Mouse (Mus musculus): ENCODE measurements around the gene BC048403. TPM values are rescaled to one million over a fixed set of nuclear protein-coding genes. Genes with fewer than 3 reads are reported as not detected.
A peak's percentile ranks its signal among the peaks of the same experiment; 100 is the strongest.

The BC048403 gene
- total and polyA plus RNA-seq, 2 experiments from 2014 or later, result 1.5 to 2.5 TPM

DNA sequence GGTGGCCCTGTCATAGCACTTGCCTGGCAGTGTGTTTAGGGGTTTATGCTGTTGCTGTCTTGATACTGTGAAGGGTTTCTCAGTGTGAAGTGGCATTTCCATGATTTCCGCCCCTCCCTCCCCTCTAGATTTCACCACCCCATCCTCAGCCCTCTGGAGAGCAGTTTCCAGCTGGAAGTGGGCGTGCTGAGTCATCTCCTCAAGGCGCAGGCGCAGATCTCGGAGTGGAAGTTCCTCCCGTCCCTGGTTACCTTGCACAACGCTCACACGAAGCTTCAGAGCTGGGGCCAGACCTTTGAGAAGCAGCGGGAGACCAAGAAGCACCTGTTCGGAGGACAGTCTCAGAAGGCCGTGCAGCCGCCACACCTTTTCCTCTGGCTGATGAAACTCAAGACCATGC, 10.4 kb downstream of the BC048403 start:
- no peak for ATAC-seq (ENCODE audit: low FRiP score)
- DNase-seq (ENCODE audit: low spot score), result no peak
- Histone ChIP-seq H3K27me3 (ENCODE audit: insufficient read depth, low read length) (no peaks in the 10 kb centered on the region), H3K4me2 (ENCODE audit: low read depth, low read length, poor library complexity, severe bottlenecking) (no peak overlapping the region), H3K36me3 (ENCODE audit: insufficient read depth, low read length) (peaks cover 30% of the 10 kb centered on the region), H3K4me3 (ENCODE audit: low read depth, low read length) (no peak overlapping the region), H3K4me1 (ENCODE audit: insufficient read depth, low read length) (no peaks in the 10 kb centered on the region), H3K9me3 (ENCODE audit: low read length) (peaks cover 4% of the 10 kb centered on the region; the same call in 1 of the 2 replicates), H3K9ac (replicated peaks; ENCODE audit: low read length, poor library complexity, severe bottlenecking) (no peak overlapping the region), H3K27ac (ENCODE audit: low read depth, low read length) (no peak overlapping the region)
- 95% methylated on average over 12 of the region's 12 CpGs for WGBS
- no peak for TF ChIP-seq CTCF (IDR thresholded peaks at IDR 0.05)

DNA sequence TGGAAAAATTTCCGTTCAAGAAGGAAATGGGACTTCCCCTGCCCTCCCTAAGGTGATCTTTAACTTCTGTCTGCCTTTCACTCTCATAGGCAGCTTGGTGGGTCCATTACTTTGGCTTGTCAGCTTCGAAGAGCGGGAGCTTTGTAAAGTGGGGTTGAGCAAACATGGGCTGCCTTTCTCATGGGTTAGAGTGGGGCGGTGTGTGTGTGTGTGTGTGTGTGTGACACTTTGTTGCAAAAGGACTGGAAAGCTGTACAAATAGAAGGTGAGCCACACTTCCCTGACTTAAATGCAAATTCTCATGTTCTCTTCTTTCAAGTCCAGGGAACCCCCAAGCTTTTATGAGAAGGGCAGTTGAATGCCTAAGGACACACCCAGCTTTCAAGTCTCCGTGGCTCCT, 14.5 kb downstream of the BC048403 start:
- no peak for TF ChIP-seq CTCF (IDR thresholded peaks at IDR 0.05)
- Histone ChIP-seq H3K9me3 (ENCODE audit: low read length) (peaks cover 4% of the 10 kb centered on the region; the same call in 1 of the 2 replicates), H3K9ac (replicated peaks; ENCODE audit: low read length, poor library complexity, severe bottlenecking) (no peak overlapping the region), H3K27ac (ENCODE audit: low read depth, low read length) (no peak overlapping the region), H3K36me3 (ENCODE audit: insufficient read depth, low read length) (peaks cover 11% of the 10 kb centered on the region; the same call in 1 of the 2 replicates), H3K27me3 (ENCODE audit: insufficient read depth, low read length) (no peaks in the 10 kb centered on the region), H3K4me2 (ENCODE audit: low read depth, low read length, poor library complexity, severe bottlenecking) (no peak overlapping the region), H3K4me3 (ENCODE audit: low read depth, low read length) (no peak overlapping the region), H3K4me1 (ENCODE audit: insufficient read depth, low read length) (no peaks in the 10 kb centered on the region)
- 86% methylated on average over 5 of the region's 5 CpGs for WGBS
- DNase-seq (ENCODE audit: low spot score) (no peak), ATAC-seq (ENCODE audit: low FRiP score) (no peak)

DNA sequence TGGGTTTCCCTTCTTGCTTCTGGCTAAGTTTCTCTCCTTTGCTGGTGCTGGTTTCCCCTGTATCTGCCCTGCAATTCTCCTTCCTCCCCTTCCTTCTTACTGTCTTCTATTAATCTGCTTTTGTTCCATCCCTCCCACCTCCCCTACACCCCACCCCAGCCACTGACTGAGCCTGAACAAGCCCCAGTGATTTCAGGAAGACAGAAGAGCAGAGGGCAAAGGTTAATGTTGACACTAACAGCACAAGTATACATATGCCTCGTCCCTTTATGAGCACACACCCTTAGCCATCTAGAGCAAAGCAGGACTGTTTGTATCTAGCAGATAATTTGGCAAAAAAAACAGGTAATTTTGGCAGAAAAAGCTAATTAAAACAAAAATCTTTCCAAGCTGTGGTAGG, 16.1 kb downstream of the BC048403 start:
- H3K36me3 ChIP-seq (ENCODE audit: insufficient read depth, low read length), result 0 out of 2 replicates have a peak, but pooled peaks cover 4% of the 10 kb centered on the region
- no peak overlapping the region for H3K9ac ChIP-seq (replicated peaks; ENCODE audit: low read length, poor library complexity, severe bottlenecking)
- no peaks in the 10 kb centered on the region for H3K4me1 ChIP-seq (ENCODE audit: insufficient read depth, low read length)
- H3K27me3 ChIP-seq (ENCODE audit: insufficient read depth, low read length), result no peaks in the 10 kb centered on the region
- 58% methylated on average over 1 of the region's 1 CpGs for WGBS
- DNase-seq (ENCODE audit: low spot score) (no peak), ATAC-seq (ENCODE audit: low FRiP score) (no peak)
- H3K9me3 ChIP-seq (ENCODE audit: low read length), result no peaks in the 10 kb centered on the region
- H3K4me3 ChIP-seq (ENCODE audit: low read depth, low read length), result no peak overlapping the region
- no peak overlapping the region for H3K4me2 ChIP-seq (ENCODE audit: low read depth, low read length, poor library complexity, severe bottlenecking)
- TF ChIP-seq CTCF (IDR thresholded peaks at IDR 0.05), result no peak
- no peak overlapping the region for H3K27ac ChIP-seq (ENCODE audit: low read depth, low read length)

DNA sequence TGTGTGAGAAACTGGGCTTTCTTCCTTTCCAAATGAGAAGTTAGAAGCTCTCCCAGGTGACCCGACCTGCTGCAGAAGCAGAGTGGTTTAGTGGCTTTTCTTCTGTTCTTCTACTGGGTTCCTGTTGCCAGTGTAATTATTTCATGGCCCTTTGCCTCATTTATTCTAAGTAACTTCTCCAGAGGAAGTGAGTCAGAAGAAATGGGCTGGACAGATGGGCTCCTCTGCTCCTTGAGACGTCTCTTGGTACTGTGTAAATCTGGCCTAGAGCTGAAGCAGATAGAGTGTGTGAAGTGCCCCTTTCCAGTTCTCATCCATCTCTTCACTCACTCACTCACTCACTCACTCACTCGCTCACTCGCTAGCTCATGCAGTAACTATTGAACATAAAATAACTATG, 16.9 kb downstream of the BC048403 start:
- WGBS, result 86% methylated on average over 4 of the region's 4 CpGs
- no peak for TF ChIP-seq CTCF (IDR thresholded peaks at IDR 0.05)
- Histone ChIP-seq H3K4me1 (ENCODE audit: insufficient read depth, low read length) (no peaks in the 10 kb centered on the region), H3K27me3 (ENCODE audit: insufficient read depth, low read length) (no peaks in the 10 kb centered on the region), H3K9me3 (ENCODE audit: low read length) (no peaks in the 10 kb centered on the region), H3K36me3 (ENCODE audit: insufficient read depth, low read length) (0 out of 2 replicates have a peak, but pooled peaks cover 3% of the 10 kb centered on the region), H3K27ac (ENCODE audit: low read depth, low read length) (no peak overlapping the region), H3K9ac (replicated peaks; ENCODE audit: low read length, poor library complexity, severe bottlenecking) (no peak overlapping the region), H3K4me2 (ENCODE audit: low read depth, low read length, poor library complexity, severe bottlenecking) (no peak overlapping the region), H3K4me3 (ENCODE audit: low read depth, low read length) (no peak overlapping the region)
- DNase-seq (ENCODE audit: low spot score) (no peak), ATAC-seq (ENCODE audit: low FRiP score) (no peak)

DNA sequence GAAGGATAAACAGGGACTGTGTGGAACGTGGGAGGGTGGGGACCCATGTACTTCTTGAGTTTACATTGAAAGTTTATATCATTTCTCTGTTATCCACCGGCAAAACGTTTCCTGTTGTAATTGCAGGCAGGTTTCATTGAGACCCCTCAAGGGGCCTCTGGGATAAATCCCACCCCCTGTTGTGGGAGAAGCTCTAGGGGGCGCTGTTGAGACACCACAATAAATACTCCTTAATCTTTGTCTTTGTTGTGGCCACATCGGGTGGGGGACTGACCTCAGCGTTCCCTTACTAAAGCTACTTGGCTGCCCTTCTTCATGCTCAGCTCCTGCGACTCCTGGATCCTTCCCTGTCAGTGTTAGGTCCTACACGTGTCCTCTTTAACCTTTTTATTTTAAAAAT, 19.4 kb downstream of the BC048403 start:
- Histone ChIP-seq H3K27ac (ENCODE audit: low read depth, low read length) (no peak overlapping the region), H3K9me3 (ENCODE audit: low read length) (no peaks in the 10 kb centered on the region), H3K4me3 (ENCODE audit: low read depth, low read length) (no peak overlapping the region), H3K4me1 (ENCODE audit: insufficient read depth, low read length) (no peaks in the 10 kb centered on the region), H3K36me3 (ENCODE audit: insufficient read depth, low read length) (no peaks in the 10 kb centered on the region), H3K4me2 (ENCODE audit: low read depth, low read length, poor library complexity, severe bottlenecking) (no peak overlapping the region), H3K9ac (replicated peaks; ENCODE audit: low read length, poor library complexity, severe bottlenecking) (no peak overlapping the region), H3K27me3 (ENCODE audit: insufficient read depth, low read length) (no peaks in the 10 kb centered on the region)
- no peak for DNase-seq (ENCODE audit: low spot score)
- 48% methylated on average over 8 of the region's 8 CpGs for WGBS
- ATAC-seq (ENCODE audit: low FRiP score), result no peak
- peak; percentile 28; the same call in 1 of the 2 replicates for TF ChIP-seq CTCF (IDR thresholded peaks at IDR 0.05)

- TF ChIP-seq CTCF (IDR thresholded peaks at IDR 0.05), result no peak
- H3K9me3 ChIP-seq (ENCODE audit: low read length), result no peaks in the 10 kb centered on the region
- H3K36me3 ChIP-seq (ENCODE audit: insufficient read depth, low read length), result no peaks in the 10 kb centered on the region
- H3K4me3 ChIP-seq (ENCODE audit: low read depth, low read length), result no peak overlapping the region
- DNase-seq (ENCODE audit: low spot score), result no peak
- H3K27ac ChIP-seq (ENCODE audit: low read depth, low read length), result no peak overlapping the region
- no peak overlapping the region for H3K9ac ChIP-seq (replicated peaks; ENCODE audit: low read length, poor library complexity, severe bottlenecking)
- no peaks in the 10 kb centered on the region for H3K27me3 ChIP-seq (ENCODE audit: insufficient read depth, low read length)
- WGBS, result 81% methylated on average over 9 of the region's 9 CpGs
- no peak for ATAC-seq (ENCODE audit: low FRiP score)
- H3K4me1 ChIP-seq (ENCODE audit: insufficient read depth, low read length), result peaks cover 2% of the 10 kb centered on the region; the same call in 1 of the 2 replicates
- no peak overlapping the region for H3K4me2 ChIP-seq (ENCODE audit: low read depth, low read length, poor library complexity, severe bottlenecking)
These were observed 22.4 kb downstream of the BC048403 start for GRCm38 (mm10) chr10:121762141-121762540.
